Mouse (Mus musculus): ENCODE data around the gene Kmt2d. TPM values are rescaled to one million over a fixed set of nuclear protein-coding genes. Genes with fewer than 3 reads are reported as not detected.

Kmt2d gene
- total and polyA plus RNA-seq, 3 experiments, result 4.8 to 22.7 (median 14.1) TPM

DNA sequence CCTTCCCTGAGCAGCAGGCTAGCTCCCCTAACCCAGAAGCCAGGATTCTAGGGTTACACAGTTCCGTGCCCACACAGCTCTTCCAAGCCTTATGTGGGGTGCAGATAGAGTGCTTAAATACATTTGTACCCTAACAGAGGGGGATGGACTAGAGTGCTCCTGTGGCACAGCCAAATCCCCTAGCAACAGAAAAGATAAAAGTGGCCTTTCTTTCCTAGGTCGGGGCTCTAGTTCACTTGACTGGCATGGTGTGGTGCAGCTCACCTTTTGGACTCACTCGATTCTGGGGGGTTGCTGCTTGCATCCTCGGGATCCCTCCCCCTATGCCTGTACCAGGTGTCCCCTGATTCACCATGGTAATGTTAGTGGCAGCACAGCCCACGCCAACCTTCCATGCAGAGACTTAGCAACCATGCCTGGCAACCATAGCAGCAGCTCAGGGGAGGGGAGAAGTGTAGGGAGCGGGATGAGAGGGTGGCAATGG lies 62.3 kb downstream of the Kmt2d start:
- Histone ChIP-seq H3K36me3 (replicated peaks in 1 of 2; ENCODE audit: control insufficient read depth in 1 of 2, insufficient read depth in 1 of 2, low read length in 1 of 2) (peaks cover 10 to 28% of the 10 kb centered on the region in 2 experiments), H3K4me2 (ENCODE audit: insufficient read depth, low read depth, poor library complexity, severe bottlenecking) (no peak overlapping the region), H3K9ac (ENCODE audit: insufficient read depth, low read depth) (no peak overlapping the region), H3K27me3 (replicated peaks) (peaks cover 49% of the 10 kb centered on the region), H3K79me2 (replicated peaks; ENCODE audit: control insufficient read depth, extremely low read depth, insufficient read depth, poor library complexity, severe bottlenecking) (no peaks in the 10 kb centered on the region), H3K4me1 (ENCODE audit: control insufficient read depth in 1 of 2, insufficient read depth in 2 of 2) (peaks cover 5 to 21% of the 10 kb centered on the region in 2 experiments; a peak in 2 of 4 replicates), H3K9me3 (replicated peaks; ENCODE audit: low read length) (peaks cover 16% of the 10 kb centered on the region), H3K27ac (ENCODE audit: insufficient read depth, low read depth) (no peak overlapping the region), H3K4me3 (replicated peaks in 1 of 3; ENCODE audit: low read depth in 2 of 3, low read length in 2 of 3, poor library complexity in 1 of 3) (no peak overlapping the region)
- no peak for DNase-seq (ENCODE audit: extremely low read depth)
- in situ Hi-C loops (cut with MboI; ENCODE audit: low pct_ligation_motif_present, low pct_unique_long_range_greater_than_20kb, low sequenced_read_pairs), result no loop called here
- TF ChIP-seq NELFE (IDR thresholded peaks at IDR 0.05; ENCODE audit: low read depth, low read length), result no peak
- TF ChIP-seq KAT2A (IDR thresholded peaks at IDR 0.05; ENCODE audit: insufficient replicate concordance, low read length), result no peak
- no peak for TF ChIP-seq EP300 (IDR thresholded peaks at IDR 0.05; ENCODE audit: low read length)
- TF ChIP-seq CHD1 (IDR thresholded peaks at IDR 0.05; ENCODE audit: low read depth, low read length), result no peak
- no peak for TF ChIP-seq MAZ (IDR thresholded peaks at IDR 0.05; ENCODE audit: low read depth, low read length)
- no peak for TF ChIP-seq SIN3A (IDR thresholded peaks at IDR 0.05; ENCODE audit: low read length)
- TF ChIP-seq ZMIZ1 (IDR thresholded peaks at IDR 0.05; ENCODE audit: low read depth, low read length), result no peak
- TF ChIP-seq IRF4 (IDR thresholded peaks at IDR 0.05; ENCODE audit: low read depth, low read length), result no peak
- no peak for TF ChIP-seq JUND (conservative IDR thresholded peaks at IDR 0.05; ENCODE audit: low read depth, low read length)
- TF ChIP-seq UBTF (IDR thresholded peaks at IDR 0.05; ENCODE audit: low read depth, low read length), result no peak
- TF ChIP-seq ETS1 (conservative IDR thresholded peaks at IDR 0.05; ENCODE audit: low read depth, low read length), result no peak
- TF ChIP-seq RAD21 (IDR thresholded peaks at IDR 0.05; ENCODE audit: low read depth, low read length), result no peak
- TF ChIP-seq PAX5 (IDR thresholded peaks at IDR 0.05; ENCODE audit: low read length), result no peak
- dilution Hi-C loops (cut with MboI; ENCODE audit: extremely low pct_ligation_motif_present, extremely low pct_unique_long_range_greater_than_20kb, low sequenced_read_pairs), result no loop called here

DNA sequence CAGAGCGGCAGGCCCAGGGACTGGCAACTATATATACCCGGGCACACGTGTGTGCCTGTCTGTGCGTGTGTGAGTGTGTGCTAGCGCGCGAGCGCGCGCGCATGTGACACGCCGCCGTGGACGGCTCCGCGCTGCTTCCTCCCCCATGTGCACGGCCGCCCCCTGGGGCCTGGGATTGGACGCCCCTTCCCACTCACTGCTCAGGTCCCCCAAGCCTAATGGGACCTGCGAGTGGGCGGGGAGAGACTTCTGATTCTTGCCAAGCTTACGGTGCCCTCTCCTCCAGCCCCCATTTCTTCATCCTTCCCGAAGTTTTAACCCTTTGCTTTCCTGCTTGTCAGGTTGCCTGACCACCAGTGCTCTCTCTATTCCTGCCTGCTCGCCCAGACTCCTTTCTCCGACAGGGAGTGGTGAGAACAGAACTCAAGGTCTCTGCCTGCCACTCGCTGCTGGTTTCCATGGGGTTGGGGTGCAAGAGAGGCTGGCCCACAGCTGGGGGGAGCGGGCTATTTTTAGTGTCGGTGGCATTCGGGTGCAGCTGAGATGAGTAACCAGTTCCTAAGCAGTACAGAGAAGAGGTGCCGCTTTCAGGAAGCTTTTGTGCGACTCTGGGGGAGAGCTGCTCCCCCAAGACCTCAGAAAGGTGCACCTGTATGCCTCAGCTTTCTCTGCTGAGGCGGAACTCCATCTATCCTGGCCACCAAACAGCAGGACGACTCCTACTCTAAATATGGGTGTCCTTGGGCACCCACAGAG lies 62.9 kb downstream of the Kmt2d start:
- dilution Hi-C loops (cut with MboI; ENCODE audit: extremely low pct_ligation_motif_present, extremely low pct_unique_long_range_greater_than_20kb, low sequenced_read_pairs) (no loop called here), in situ Hi-C loops (cut with MboI; ENCODE audit: low pct_ligation_motif_present, low pct_unique_long_range_greater_than_20kb, low sequenced_read_pairs) (no loop called here)
- H3K36me3 ChIP-seq (replicated peaks in 1 of 2; ENCODE audit: control insufficient read depth in 1 of 2, insufficient read depth in 1 of 2, low read length in 1 of 2), result peaks cover 5 to 21% of the 10 kb centered on the region in 2 experiments
- no peak overlapping the region for H3K4me2 ChIP-seq (ENCODE audit: insufficient read depth, low read depth, poor library complexity, severe bottlenecking)
- H3K9ac ChIP-seq (ENCODE audit: insufficient read depth, low read depth), result no peak overlapping the region
- peaks cover 16% of the 10 kb centered on the region for H3K9me3 ChIP-seq (replicated peaks; ENCODE audit: low read length)
- H3K79me2 ChIP-seq (replicated peaks; ENCODE audit: control insufficient read depth, extremely low read depth, insufficient read depth, poor library complexity, severe bottlenecking), result no peaks in the 10 kb centered on the region
- peaks cover 5 to 27% of the 10 kb centered on the region in 2 experiments; a peak in 2 of 4 replicates for H3K4me1 ChIP-seq (ENCODE audit: control insufficient read depth in 1 of 2, insufficient read depth in 2 of 2)
- H3K4me3 ChIP-seq (replicated peaks in 1 of 3; ENCODE audit: low read depth in 2 of 3, low read length in 2 of 3, poor library complexity in 1 of 3), result no peak overlapping the region
- no peak for DNase-seq (ENCODE audit: extremely low read depth)
- peak; percentile 49 for TF ChIP-seq NRF1 (IDR thresholded peaks at IDR 0.05; ENCODE audit: low read depth, low read length)
- no peak for TF ChIP-seq RAD21 (IDR thresholded peaks at IDR 0.05; ENCODE audit: low read depth, low read length)
- no peak overlapping the region for H3K27ac ChIP-seq (ENCODE audit: insufficient read depth, low read depth)
- H3K27me3 ChIP-seq (replicated peaks), result peaks cover 55% of the 10 kb centered on the region
